Mouse (Mus musculus) cerebellum, adult 9-11 months (tissue): ENCODE results near the gene Olfr1106.

Experiments
- DNase-seq: peaks from one replicate; pipeline ENCODE4 v3.0.0; 2022

Olfr1106 gene

DNA sequence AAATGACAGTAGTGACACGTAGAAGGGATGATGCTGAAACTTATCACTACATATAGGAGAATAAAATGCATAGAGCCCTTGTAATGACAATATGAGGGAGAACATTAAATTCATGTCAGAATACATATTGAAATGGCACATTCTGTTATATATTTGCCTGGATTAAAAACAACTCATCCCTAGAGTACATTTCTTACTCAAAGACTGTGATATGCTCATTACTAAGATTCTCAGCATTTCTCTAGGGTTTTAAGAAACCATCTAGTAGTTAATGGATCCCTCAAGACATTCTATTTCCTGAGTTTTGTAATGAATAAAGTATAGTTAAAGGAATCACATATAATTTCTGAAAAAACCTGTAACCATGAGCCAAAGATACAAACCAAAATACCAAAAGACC lies at the start of gene Olfr1106:
TSS of gene Olfr1106 (minus strand) at position 101 of the 400 bp plus-strand sequence.
- DNase-seq: no peak

- no peak for DNase-seq
Observed at GRCm38 (mm10) chr2:87095908-87096307, 43.8 kb upstream of the Olfr1106 start, which contains the start of gene Olfr1109. Gene Olfr1109, minus strand, starts transcription at chr2:87096008.

DNA sequence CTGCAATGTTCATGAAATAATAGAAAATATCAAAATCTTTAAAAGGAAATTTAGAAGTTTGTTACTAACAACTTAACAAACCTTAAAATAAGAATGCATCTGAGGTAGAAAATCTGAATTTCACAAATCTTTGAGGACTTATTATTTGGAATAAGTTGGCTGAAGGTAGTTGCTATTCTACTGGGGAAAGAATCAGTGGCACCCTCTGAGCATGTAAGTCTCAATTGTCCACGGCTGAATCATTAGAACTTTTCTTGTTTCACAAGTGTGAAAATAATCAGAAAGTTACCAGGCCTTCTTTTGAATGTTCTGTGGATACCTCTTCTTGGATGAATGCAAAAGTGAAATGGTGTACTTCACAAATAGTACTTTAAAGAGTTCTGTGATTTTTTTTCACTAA lies 23.6 kb upstream of the Olfr1106 start, which contains the start of gene Olfr1107:
TSS of gene Olfr1107 (minus strand) at position 101 of the 400 bp plus-strand sequence.
- DNase-seq: no peak

- no peak for DNase-seq
Observed at GRCm38 (mm10) chr2:87036431-87036830, 15.6 kb downstream of the Olfr1106 start, which contains the start of gene Olfr1105. Gene Olfr1105, minus strand, starts transcription at chr2:87036531.

DNA sequence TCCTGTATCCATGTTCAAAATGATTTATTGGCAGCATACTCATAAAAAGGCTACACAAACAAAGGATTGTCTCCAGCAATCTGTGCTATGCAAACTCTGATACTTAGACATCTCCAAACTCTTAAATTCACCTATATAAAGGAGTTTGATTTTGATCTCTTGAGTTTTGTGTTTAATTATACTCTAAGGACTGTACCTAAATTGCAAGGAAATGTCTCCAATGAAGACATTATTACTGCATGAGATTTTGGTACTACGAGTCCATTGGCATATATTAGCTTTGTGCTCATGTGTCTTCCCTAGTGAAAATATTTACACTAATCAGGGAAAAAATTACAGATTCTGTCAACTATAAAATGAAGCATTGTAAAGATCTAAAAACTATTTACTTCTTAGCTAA lies 25.1 kb downstream of the Olfr1106 start, which contains the start of gene Olfr1104:
TSS of gene Olfr1104 (minus strand) at position 101 of the 400 bp plus-strand sequence.
- DNase-seq: no peak

DNA sequence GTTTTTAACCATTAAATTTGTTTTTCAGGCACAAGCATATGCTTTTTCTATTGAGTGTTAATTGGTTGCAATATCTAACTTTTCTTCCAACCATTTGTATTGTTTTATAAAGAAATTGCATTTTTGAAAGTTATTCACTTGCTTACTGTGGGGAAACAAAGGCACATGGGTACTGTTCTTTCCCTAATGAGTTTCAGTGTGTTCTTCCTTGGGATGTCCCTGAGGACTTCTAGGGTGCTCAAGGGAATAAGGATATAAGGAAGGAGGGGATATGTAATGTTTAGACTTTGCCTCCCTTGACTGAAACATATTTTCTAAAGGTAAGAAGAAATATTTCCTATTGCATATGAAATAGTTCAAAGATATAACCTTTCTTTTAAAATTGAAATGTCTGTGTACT lies 54.0 kb downstream of the Olfr1106 start, which contains the start of gene Olfr1102:
TSS of gene Olfr1102 (plus strand) at position 301 of the 400 bp plus-strand sequence.
- DNase-seq: no peak
